Mouse (Mus musculus): ENCODE measurements at regions not wholly inside any gene's neighbourhood (a gene's known extent, or its start where the extent isn't known, plus 50 kb on each side); places are given as distances from the start of the nearest gene placed in this dataset.

- H3K27me3 ChIP-seq (ENCODE audit: control insufficient read depth, insufficient read depth, low read length, poor library complexity, severe bottlenecking), result no peaks in the 10 kb centered on the region
- H3K36me3 ChIP-seq (ENCODE audit: control insufficient read depth, insufficient read depth, low read length, poor library complexity, severe bottlenecking), result no peaks in the 10 kb centered on the region
- H3K9me3 ChIP-seq (replicated peaks; ENCODE audit: control insufficient read depth, insufficient read depth, low read length, poor library complexity, severe bottlenecking), result no peaks in the 10 kb centered on the region
- TF ChIP-seq CTCF (IDR thresholded peaks at IDR 0.05; ENCODE audit: low read depth, low read length), result no peak
- no peak for TF ChIP-seq POLR2A (IDR thresholded peaks at IDR 0.05; ENCODE audit: insufficient read depth, low read length)
- no peak for TF ChIP-seq EP300 (IDR thresholded peaks at IDR 0.05; ENCODE audit: insufficient read depth, low read depth, low read length)
- H3K9ac ChIP-seq (ENCODE audit: low read depth, poor library complexity, severe bottlenecking), result no peak overlapping the region
- no peak overlapping the region for H3K4me3 ChIP-seq (ENCODE audit: low read depth, low read length)
- no peak overlapping the region for H3K27ac ChIP-seq (ENCODE audit: insufficient read depth, low read length)
- no peaks in the 10 kb centered on the region for H3K4me1 ChIP-seq (ENCODE audit: control insufficient read depth, insufficient read depth, low read length)
These were observed 144.2 kb downstream of the Ndfip2 start for GRCm38 (mm10) chr14:105402556-105402955.

- Histone ChIP-seq H3K9me3 (replicated peaks; ENCODE audit: control insufficient read depth, insufficient read depth, low read length, poor library complexity, severe bottlenecking) (no peaks in the 10 kb centered on the region), H3K27ac (ENCODE audit: insufficient read depth, low read length) (no peak overlapping the region), H3K9ac (ENCODE audit: low read depth, poor library complexity, severe bottlenecking) (no peak overlapping the region), H3K4me1 (ENCODE audit: control insufficient read depth, insufficient read depth, low read length) (no peaks in the 10 kb centered on the region), H3K36me3 (ENCODE audit: control insufficient read depth, insufficient read depth, low read length, poor library complexity, severe bottlenecking) (no peaks in the 10 kb centered on the region), H3K4me3 (ENCODE audit: low read depth, low read length) (no peak overlapping the region), H3K27me3 (ENCODE audit: control insufficient read depth, insufficient read depth, low read length, poor library complexity, severe bottlenecking) (no peaks in the 10 kb centered on the region)
- no peak for TF ChIP-seq POLR2A (IDR thresholded peaks at IDR 0.05; ENCODE audit: insufficient read depth, low read length)
- peak; percentile 52 for TF ChIP-seq CTCF (IDR thresholded peaks at IDR 0.05; ENCODE audit: low read depth, low read length)
- TF ChIP-seq EP300 (IDR thresholded peaks at IDR 0.05; ENCODE audit: insufficient read depth, low read depth, low read length), result no peak
These were observed 139.1 kb downstream of the Ndfip2 start for GRCm38 (mm10) chr14:105397467-105397866.

GRCm38 (mm10) chr14:105392079-105392813 lies 133.9 kb downstream of the Ndfip2 start:
- Histone ChIP-seq H3K4me1 (ENCODE audit: control insufficient read depth, insufficient read depth, low read length) (no peaks in the 10 kb centered on the region), H3K27me3 (ENCODE audit: control insufficient read depth, insufficient read depth, low read length, poor library complexity, severe bottlenecking) (no peaks in the 10 kb centered on the region), H3K36me3 (ENCODE audit: control insufficient read depth, insufficient read depth, low read length, poor library complexity, severe bottlenecking) (no peaks in the 10 kb centered on the region), H3K9me3 (replicated peaks; ENCODE audit: control insufficient read depth, insufficient read depth, low read length, poor library complexity, severe bottlenecking) (no peaks in the 10 kb centered on the region), H3K4me3 (ENCODE audit: low read depth, low read length) (no peak overlapping the region), H3K9ac (ENCODE audit: low read depth, poor library complexity, severe bottlenecking) (no peak overlapping the region), H3K27ac (ENCODE audit: insufficient read depth, low read length) (no peak overlapping the region)
- TF ChIP-seq POLR2A (IDR thresholded peaks at IDR 0.05; ENCODE audit: insufficient read depth, low read length) (no peak), EP300 (IDR thresholded peaks at IDR 0.05; ENCODE audit: insufficient read depth, low read depth, low read length) (no peak), CTCF (IDR thresholded peaks at IDR 0.05; ENCODE audit: low read depth, low read length) (no peak)

GRCm38 (mm10) chr14:105391430-105391829 lies 133.1 kb downstream of the Ndfip2 start:
- no peaks in the 10 kb centered on the region for H3K36me3 ChIP-seq (ENCODE audit: control insufficient read depth, insufficient read depth, low read length, poor library complexity, severe bottlenecking)
- TF ChIP-seq CTCF (IDR thresholded peaks at IDR 0.05; ENCODE audit: low read depth, low read length) (no peak), POLR2A (IDR thresholded peaks at IDR 0.05; ENCODE audit: insufficient read depth, low read length) (no peak), EP300 (IDR thresholded peaks at IDR 0.05; ENCODE audit: insufficient read depth, low read depth, low read length) (no peak)
- H3K27me3 ChIP-seq (ENCODE audit: control insufficient read depth, insufficient read depth, low read length, poor library complexity, severe bottlenecking), result no peaks in the 10 kb centered on the region
- H3K9ac ChIP-seq (ENCODE audit: low read depth, poor library complexity, severe bottlenecking), result no peak overlapping the region
- H3K4me3 ChIP-seq (ENCODE audit: low read depth, low read length), result no peak overlapping the region
- no peak overlapping the region for H3K27ac ChIP-seq (ENCODE audit: insufficient read depth, low read length)
- H3K4me1 ChIP-seq (ENCODE audit: control insufficient read depth, insufficient read depth, low read length), result no peaks in the 10 kb centered on the region
- H3K9me3 ChIP-seq (replicated peaks; ENCODE audit: control insufficient read depth, insufficient read depth, low read length, poor library complexity, severe bottlenecking), result no peaks in the 10 kb centered on the region

GRCm38 (mm10) chr14:105385119-105385518 lies 126.7 kb downstream of the Ndfip2 start:
- H3K9me3 ChIP-seq (replicated peaks; ENCODE audit: control insufficient read depth, insufficient read depth, low read length, poor library complexity, severe bottlenecking), result no peaks in the 10 kb centered on the region
- H3K9ac ChIP-seq (ENCODE audit: low read depth, poor library complexity, severe bottlenecking), result no peak overlapping the region
- no peak for TF ChIP-seq CTCF (IDR thresholded peaks at IDR 0.05; ENCODE audit: low read depth, low read length)
- no peak for TF ChIP-seq EP300 (IDR thresholded peaks at IDR 0.05; ENCODE audit: insufficient read depth, low read depth, low read length)
- no peak for TF ChIP-seq POLR2A (IDR thresholded peaks at IDR 0.05; ENCODE audit: insufficient read depth, low read length)
- H3K4me1 ChIP-seq (ENCODE audit: control insufficient read depth, insufficient read depth, low read length), result no peaks in the 10 kb centered on the region
- H3K36me3 ChIP-seq (ENCODE audit: control insufficient read depth, insufficient read depth, low read length, poor library complexity, severe bottlenecking), result no peaks in the 10 kb centered on the region
- H3K27ac ChIP-seq (ENCODE audit: insufficient read depth, low read length), result no peak overlapping the region
- H3K27me3 ChIP-seq (ENCODE audit: control insufficient read depth, insufficient read depth, low read length, poor library complexity, severe bottlenecking), result no peaks in the 10 kb centered on the region
- H3K4me3 ChIP-seq (ENCODE audit: low read depth, low read length), result no peak overlapping the region

GRCm38 (mm10) chr14:105383382-105383781 lies 125.0 kb downstream of the Ndfip2 start:
- no peak overlapping the region for H3K4me3 ChIP-seq (ENCODE audit: low read depth, low read length)
- no peaks in the 10 kb centered on the region for H3K4me1 ChIP-seq (ENCODE audit: control insufficient read depth, insufficient read depth, low read length)
- no peaks in the 10 kb centered on the region for H3K9me3 ChIP-seq (replicated peaks; ENCODE audit: control insufficient read depth, insufficient read depth, low read length, poor library complexity, severe bottlenecking)
- H3K27ac ChIP-seq (ENCODE audit: insufficient read depth, low read length), result no peak overlapping the region
- H3K36me3 ChIP-seq (ENCODE audit: control insufficient read depth, insufficient read depth, low read length, poor library complexity, severe bottlenecking), result no peaks in the 10 kb centered on the region
- H3K27me3 ChIP-seq (ENCODE audit: control insufficient read depth, insufficient read depth, low read length, poor library complexity, severe bottlenecking), result no peaks in the 10 kb centered on the region
- TF ChIP-seq POLR2A (IDR thresholded peaks at IDR 0.05; ENCODE audit: insufficient read depth, low read length) (no peak), EP300 (IDR thresholded peaks at IDR 0.05; ENCODE audit: insufficient read depth, low read depth, low read length) (no peak), CTCF (IDR thresholded peaks at IDR 0.05; ENCODE audit: low read depth, low read length) (no peak)
- no peak overlapping the region for H3K9ac ChIP-seq (ENCODE audit: low read depth, poor library complexity, severe bottlenecking)
